Mouse (Mus musculus) heart, adult 2 months (tissue): ENCODE data around the gene Ccdc162. TPM values are rescaled to one million over a fixed set of nuclear protein-coding genes. Genes with fewer than 3 reads are reported as not detected.
"Not testable (repeated sequence)": the region's sequence is repeated elsewhere in the genome, so short reads cannot be mapped to it uniquely, and the experiment has no call there.

Experiments
- DNase-seq, 2 experiments: peaks; one replicate each; pipeline ENCODE4 v3.0.0; 2021
- H3K27ac ChIP-seq: fragments of 200-600 bp; 2 replicates; pipeline ENCODE4 v1.8.1; 2022
- H3K27me3 ChIP-seq: fragments of 200-500 bp; 2 replicates; pipeline ENCODE4 v1.6.1; 2012; ENCODE audit warnings: mild to moderate bottlenecking, low read length, inconsistent platforms, mixed read lengths; ENCODE audit not compliant: control insufficient read depth, insufficient read depth
- H3K36me3 ChIP-seq: fragments of 200-500 bp; 2 replicates; pipeline ENCODE4 v1.6.1; 2012; ENCODE audit warnings: low read length, inconsistent platforms; ENCODE audit not compliant: control insufficient read depth, insufficient read depth
- H3K4me1 ChIP-seq: fragments of 200-500 bp; 2 replicates; pipeline ENCODE4 v1.6.1; 2011; ENCODE audit warnings: low read length; ENCODE audit not compliant: control insufficient read depth, insufficient read depth
- H3K4me3 ChIP-seq: fragments of 200-600 bp; 2 replicates; pipeline ENCODE4 v1.8.1; 2022
- H3K79me2 ChIP-seq: fragments of 200-500 bp; replicated peaks from 2 replicates; pipeline ENCODE4 v1.6.1; 2012; ENCODE audit warnings: mild to moderate bottlenecking, inconsistent platforms, low read length, moderate library complexity, mixed read lengths; ENCODE audit not compliant: control insufficient read depth, insufficient read depth
- H3K9ac ChIP-seq: fragments of 200-500 bp; 2 replicates; pipeline ENCODE4 v1.6.1; 2012; ENCODE audit warnings: low read depth, mild to moderate bottlenecking, control low read depth, inconsistent platforms, low read length, mixed read lengths
- CTCF ChIP-seq: fragments of 200-600 bp; IDR thresholded peaks from 2 replicates; pipeline ENCODE4 v1.8.1; 2022; ENCODE audit warnings: antibody characterized with exemption, mild to moderate bottlenecking, moderate library complexity
- EP300 ChIP-seq: fragments of 200-500 bp; IDR thresholded peaks from 2 replicates; pipeline ENCODE4 v1.6.1; 2011; ENCODE audit warnings: low read depth, low read length, control low read depth; ENCODE audit not compliant: insufficient read depth
- POLR2A ChIP-seq: fragments of 200-500 bp; IDR thresholded peaks from 2 replicates; pipeline ENCODE4 v1.6.1; 2011; ENCODE audit warnings: mild to moderate bottlenecking, low read depth, low read length, control low read depth; ENCODE audit not compliant: insufficient read depth
- WGBS: fragments of 180-500 bp; shearing (Covaris S2); methylation state at CpG from one replicate; pipeline ENCODE4 v1.1.7; 2018; 5-methylcytosine and 5-hydroxymethylcytosine counted together
- intact Hi-C: fragments of 180-260 bp; cut with DNase I; formaldehyde crosslinking; loops from one replicate; pipeline ENCODE4 v1.15.1; 2025
- polyA plus RNA-seq: library from polyadenylated mRNA; depleted of rRNA; stranded (reverse); fragments of >200 nt; gene quantifications from 2 replicates; pipeline ENCODE4 v1.2.3, GENCODE M21; 2012
- total RNA-seq, 2 experiments: library from RNA; stranded (reverse); gene quantifications; 2 replicates each; pipeline ENCODE4 v1.2.3; 2021

The Ccdc162 gene
- total and polyA plus RNA-seq, 3 experiments: 0.11 to 0.49 TPM; not detected in 1

GRCm38 (mm10) chr10:41518508-41518980 is 197.9 kb downstream of the Ccdc162 start:
- 0 out of 2 replicates have a peak, but pooled peaks cover 2% of the 10 kb centered on the region for H3K79me2 ChIP-seq
- peak overlapping the region; percentile 67 for H3K9ac ChIP-seq
- under 1% methylated on average over 23 of the region's 23 CpGs for WGBS
- peaks cover 5% of the 10 kb centered on the region for H3K4me1 ChIP-seq
- intact Hi-C loops: loop anchor here (1.0 to 5.0 kb wide), 3 partner anchors 164 to 779 kb away; partner anchors contain the start of genes Ak9 and Fig4
- H3K4me3 ChIP-seq: peak overlapping the region; percentile 90
- H3K27me3 ChIP-seq: no peaks in the 10 kb centered on the region
- peaks cover 16% of the 10 kb centered on the region for H3K36me3 ChIP-seq
- DNase-seq: peak in 1 of 2 experiments; percentile 90
- peak; percentile 76 for TF ChIP-seq CTCF
- 0 out of 2 replicates have a peak, but pooled peaks have one; percentile 48 for TF ChIP-seq EP300
- TF ChIP-seq POLR2A: no peak
- peak overlapping the region; percentile 100 for H3K27ac ChIP-seq

DNA sequence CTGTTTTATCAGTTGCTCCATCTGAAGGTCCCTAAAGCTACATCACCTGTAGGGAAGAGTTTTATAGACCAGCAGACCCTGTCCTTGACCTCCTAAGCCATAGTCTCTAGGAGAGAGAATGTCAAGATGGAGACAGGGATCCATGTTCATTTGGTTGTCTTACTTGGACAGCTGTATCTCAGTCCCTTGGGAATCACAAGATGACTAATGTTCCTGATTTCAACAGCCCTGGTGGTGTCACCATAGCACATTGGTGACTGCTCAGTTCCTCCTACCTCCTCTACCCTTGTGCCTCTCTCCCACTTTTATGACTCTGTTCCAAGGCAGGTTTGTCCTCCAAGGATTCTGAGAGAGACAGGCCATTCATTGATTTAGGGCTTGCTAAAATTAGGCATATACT is 201.5 kb downstream of the Ccdc162 start:
- Histone ChIP-seq H3K4me3 (no peak overlapping the region), H3K9ac (no peak overlapping the region), H3K79me2 (no peaks in the 10 kb centered on the region), H3K27ac (no peak overlapping the region), H3K4me1 (no peaks in the 10 kb centered on the region), H3K27me3 (no peaks in the 10 kb centered on the region), H3K36me3 (no peaks in the 10 kb centered on the region)
- intact Hi-C loops: loop anchor here (5.0 kb wide), 2 partner anchors 213 to 782 kb away; partner anchors contain the start of genes Ak9 and Fig4
- TF ChIP-seq POLR2A: no peak
- no peak for TF ChIP-seq CTCF
- no peak for TF ChIP-seq EP300
- DNase-seq: no peak

DNA sequence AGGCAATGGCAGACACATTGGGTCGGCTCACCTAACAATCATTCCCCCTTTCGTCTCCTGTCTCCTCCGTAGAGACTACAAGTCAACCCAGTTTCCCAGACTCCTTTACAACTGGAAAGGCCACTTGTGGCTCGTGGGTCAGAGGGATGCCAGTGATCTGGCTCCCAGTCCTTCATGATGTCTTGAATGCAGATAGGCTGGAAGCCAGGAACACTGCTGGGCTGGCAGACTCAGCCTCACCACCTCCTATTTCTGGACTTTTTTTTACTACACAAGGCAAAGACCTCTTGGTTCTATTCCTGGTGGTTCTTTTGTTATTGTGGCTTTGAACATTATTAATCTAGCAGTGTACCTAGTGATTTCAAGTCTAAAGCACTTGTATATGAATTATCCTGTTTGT is 202.1 kb downstream of the Ccdc162 start:
- H3K27ac ChIP-seq: no peak overlapping the region
- H3K36me3 ChIP-seq: no peaks in the 10 kb centered on the region
- TF ChIP-seq POLR2A: no peak
- no peak for TF ChIP-seq CTCF
- no peak for TF ChIP-seq EP300
- no peaks in the 10 kb centered on the region for H3K4me1 ChIP-seq
- no peak overlapping the region for H3K4me3 ChIP-seq
- peak in 1 of 2 experiments; percentile 26 for DNase-seq
- no peak overlapping the region for H3K9ac ChIP-seq
- no peaks in the 10 kb centered on the region for H3K79me2 ChIP-seq
- H3K27me3 ChIP-seq: no peaks in the 10 kb centered on the region
- 62% methylated on average over 4 of the region's 4 CpGs for WGBS
- intact Hi-C loops: no loop called here

- intact Hi-C loops: loop anchor here (2.0 to 10.0 kb wide), 3 partner anchors 74 to 507 kb away; no protein-coding TSS in a partner anchor
- H3K27ac ChIP-seq: no peak overlapping the region
- 31% methylated on average over 2 of the region's 2 CpGs for whole genome bisulfite sequencing
- peak in 1 of 2 experiments; percentile 34 for DNase-seq
- no peaks in the 10 kb centered on the region for H3K4me1 ChIP-seq
- no peak for TF ChIP-seq POLR2A
- peak; percentile 69 for TF ChIP-seq CTCF
- no peak overlapping the region for H3K4me3 ChIP-seq
- H3K9ac ChIP-seq: no peak overlapping the region
- H3K27me3 ChIP-seq: no peaks in the 10 kb centered on the region
- no peaks in the 10 kb centered on the region for H3K36me3 ChIP-seq
- H3K79me2 ChIP-seq: no peaks in the 10 kb centered on the region
Observed at GRCm38 (mm10) chr10:41509160-41509559, 207.3 kb downstream of the Ccdc162 start.

- DNase-seq: peak; percentile 48 to 67
- H3K36me3 ChIP-seq, H3K27ac ChIP-seq, H3K27me3 ChIP-seq, H3K9ac ChIP-seq, H3K79me2 ChIP-seq, H3K4me3 ChIP-seq, H3K4me1 ChIP-seq: not testable (repeated sequence)
- WGBS: 1% methylated on average over 3 of the region's 3 CpGs
- intact Hi-C loops: loop anchor here (5.0 to 10.0 kb wide), 2 partner anchors 71 to 503 kb away; no protein-coding TSS in a partner anchor
- TF ChIP-seq CTCF (peak; percentile 87), EP300 (peak; percentile 78; the same call in 1 of the 2 replicates)
Observed at GRCm38 (mm10) chr10:41505446-41505845, 211.0 kb downstream of the Ccdc162 start.

- H3K4me3 ChIP-seq: no peak overlapping the region
- no peaks in the 10 kb centered on the region for H3K79me2 ChIP-seq
- intact Hi-C loops: loop anchor here (5.0 to 10.0 kb wide), 2 partner anchors 70 to 503 kb away; no protein-coding TSS in a partner anchor
- DNase-seq: no peak
- no peaks in the 10 kb centered on the region for H3K27me3 ChIP-seq
- no peak overlapping the region for H3K9ac ChIP-seq
- no peak overlapping the region for H3K27ac ChIP-seq
- no peaks in the 10 kb centered on the region for H3K36me3 ChIP-seq
- 100% methylated on average over 1 of the region's 1 CpGs for WGBS
- TF ChIP-seq CTCF (no peak), EP300 (no peak), POLR2A (no peak)
- H3K4me1 ChIP-seq: no peaks in the 10 kb centered on the region; the same call in 1 of the 2 replicates
Observed at GRCm38 (mm10) chr10:41504996-41505395, 211.4 kb downstream of the Ccdc162 start.
